Mouse (Mus musculus) hindbrain, postnatal 0 days (tissue): ENCODE data around the gene Sec61a1. TPM values are rescaled to one million over a fixed set of nuclear protein-coding genes. Genes with fewer than 3 reads are reported as not detected.

Source experiments
- ATAC-seq: fragments of 200-750 bp; cut with Nextera tagmentation; 2 replicates; pipeline ENCODE4 v1.8.0; 2017; ENCODE audit warnings: mild to moderate bottlenecking, moderate TSS enrichment, moderate library complexity
- DNase-seq: peaks from one replicate; pipeline ENCODE4 v3.0.0-alpha.2; 2015; ENCODE audit warnings: low spot score
- H3K27ac ChIP-seq: fragments of 300-500 bp; sonication (generic); 2 replicates; pipeline ENCODE4 v1.5.1; 2014; ENCODE audit warnings: mild to moderate bottlenecking
- H3K27me3 ChIP-seq: fragments of 300-500 bp; sonication (generic); 2 replicates; pipeline ENCODE4 v1.6.1; 2014; ENCODE audit warnings: low read length, mixed read lengths; ENCODE audit not compliant: insufficient read depth
- H3K36me3 ChIP-seq: fragments of 300-500 bp; sonication (generic); 2 replicates; pipeline ENCODE4 v1.6.1; 2014; ENCODE audit warnings: low read length, mixed read lengths; ENCODE audit not compliant: insufficient read depth
- H3K4me1 ChIP-seq: fragments of 300-500 bp; sonication (generic); 2 replicates; pipeline ENCODE4 v1.6.1; 2014; ENCODE audit warnings: antibody characterized with exemption, low read length, mixed read lengths; ENCODE audit not compliant: insufficient read depth
- H3K4me2 ChIP-seq: fragments of 300-500 bp; sonication (generic); 2 replicates; pipeline ENCODE4 v1.6.1; 2014; ENCODE audit warnings: low read depth, mild to moderate bottlenecking, low read length, moderate library complexity, mixed read lengths
- H3K4me3 ChIP-seq: fragments of 300-500 bp; sonication (generic); 2 replicates; pipeline ENCODE4 v1.5.1; 2014; ENCODE audit warnings: low read length
- H3K9ac ChIP-seq: fragments of 300-500 bp; sonication (generic); replicated peaks from 2 replicates; pipeline ENCODE4 v1.6.1; 2014; ENCODE audit warnings: mild to moderate bottlenecking, low read length, moderate library complexity, mixed read lengths
- H3K9me3 ChIP-seq: fragments of 300-500 bp; sonication (generic); 2 replicates; pipeline ENCODE4 v1.6.1; 2016; ENCODE audit warnings: low read length, mixed read lengths
- CTCF ChIP-seq: IDR thresholded peaks from 2 replicates; pipeline ENCODE4 v1.5.1; 2016; ENCODE audit warnings: antibody characterized with exemption, control low read depth, low read depth
- WGBS: fragments of 180-500 bp; shearing (Covaris S2); extraction: QIAGEN DNeasy Blood & Tissue Kit; methylation state at CpG from one replicate; pipeline ENCODE4 v1.1.7; 2014; 5-methylcytosine and 5-hydroxymethylcytosine counted together
- polyA plus RNA-seq: library from polyadenylated mRNA; unstranded; fragments of >200 nt; fragmentation: Nextera tagmentation; extraction: Ambion mirVana; gene quantifications from 2 replicates; pipeline ENCODE4 v1.2.1, GENCODE M21; 2015
- total RNA-seq: library from RNA; depleted of rRNA; stranded (reverse); fragments of >200 nt; gene quantifications from 2 replicates; pipeline ENCODE4 v1.2.3, GENCODE M21; 2014

Gene Sec61a1
- total and polyA plus RNA-seq, 2 experiments from 2014 or later = 133 to 201 TPM

DNA sequence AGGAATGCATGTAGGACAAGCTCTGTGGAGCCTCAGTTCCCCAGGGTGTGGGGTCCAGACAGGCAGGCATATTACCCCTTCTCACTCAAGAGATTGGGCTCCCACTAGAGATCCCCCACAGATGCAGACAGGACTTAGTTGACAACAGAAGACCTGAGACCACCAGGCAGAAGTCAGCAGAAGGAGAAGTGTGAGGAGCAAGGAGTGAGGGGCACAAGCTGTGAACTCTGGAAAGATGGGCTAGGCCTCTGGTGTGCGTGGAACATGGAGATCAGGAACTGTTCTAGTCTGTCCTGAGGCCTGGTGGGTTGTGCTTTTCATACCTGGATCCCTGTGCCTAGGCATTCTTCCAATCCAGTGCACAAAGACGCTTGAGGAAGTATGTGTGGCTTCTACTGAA lies 31.2 kb upstream of the Sec61a1 start:
- no peak for DNase-seq
- WGBS = 83% methylated on average over 2 of the region's 2 CpGs
- Histone ChIP-seq H3K9ac (no peak overlapping the region), H3K27ac (no peak overlapping the region), H3K4me1 (0 out of 2 replicates have a peak, but pooled peaks cover 5% of the 10 kb centered on the region), H3K36me3 (no peaks in the 10 kb centered on the region), H3K27me3 (no peaks in the 10 kb centered on the region), H3K4me2 (no peak overlapping the region), H3K9me3 (no peaks in the 10 kb centered on the region), H3K4me3 (no peak overlapping the region)
- TF ChIP-seq CTCF = no peak
- 0 out of 2 replicates have a peak, but pooled peaks have one; percentile 10 for ATAC-seq

DNA sequence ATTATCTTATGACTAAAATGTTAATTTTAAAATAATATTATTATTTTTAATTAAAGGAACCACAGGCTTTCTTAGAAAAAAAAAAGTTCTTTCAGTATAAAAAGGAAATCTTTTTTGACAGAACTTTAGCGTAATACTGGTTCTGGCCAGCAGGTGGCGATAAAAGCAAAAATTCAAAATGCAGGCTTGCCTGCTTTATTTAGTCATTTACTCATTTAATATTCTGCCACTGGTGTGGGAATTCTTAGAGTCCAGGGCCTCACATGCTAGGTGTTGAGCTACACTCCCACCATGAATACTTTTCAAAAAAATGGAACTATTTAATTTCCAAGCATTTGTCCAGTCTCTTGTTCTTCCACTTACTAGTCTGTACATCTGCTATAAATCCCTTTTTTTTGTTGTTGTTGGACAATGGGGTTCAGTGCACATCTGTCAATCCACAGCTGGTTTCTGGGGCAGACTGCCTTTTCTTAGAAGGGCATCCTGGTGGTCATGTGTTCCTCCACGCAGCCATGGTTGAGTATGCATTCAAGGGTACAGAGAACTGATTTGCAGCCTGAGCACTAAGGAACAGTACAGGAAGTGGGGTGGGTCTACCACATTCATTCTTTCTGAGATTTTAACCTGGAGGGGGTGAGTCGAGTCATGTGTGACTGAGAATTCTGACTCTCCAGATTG lies 30.6 kb upstream of the Sec61a1 start:
- H3K36me3 ChIP-seq = no peaks in the 10 kb centered on the region
- 0 out of 2 replicates have a peak, but pooled peaks cover 5% of the 10 kb centered on the region for H3K4me1 ChIP-seq
- no peak overlapping the region for H3K4me2 ChIP-seq
- H3K4me3 ChIP-seq = no peak overlapping the region
- ATAC-seq (0 out of 2 replicates have a peak, but pooled peaks have one; percentile 21), DNase-seq (peak; percentile 78)
- H3K27me3 ChIP-seq = no peaks in the 10 kb centered on the region
- no peak overlapping the region for H3K9ac ChIP-seq
- no peaks in the 10 kb centered on the region for H3K9me3 ChIP-seq
- TF ChIP-seq CTCF = peak; percentile 73
- 31% methylated on average over 4 of the region's 4 CpGs for WGBS
- no peak overlapping the region for H3K27ac ChIP-seq

DNA sequence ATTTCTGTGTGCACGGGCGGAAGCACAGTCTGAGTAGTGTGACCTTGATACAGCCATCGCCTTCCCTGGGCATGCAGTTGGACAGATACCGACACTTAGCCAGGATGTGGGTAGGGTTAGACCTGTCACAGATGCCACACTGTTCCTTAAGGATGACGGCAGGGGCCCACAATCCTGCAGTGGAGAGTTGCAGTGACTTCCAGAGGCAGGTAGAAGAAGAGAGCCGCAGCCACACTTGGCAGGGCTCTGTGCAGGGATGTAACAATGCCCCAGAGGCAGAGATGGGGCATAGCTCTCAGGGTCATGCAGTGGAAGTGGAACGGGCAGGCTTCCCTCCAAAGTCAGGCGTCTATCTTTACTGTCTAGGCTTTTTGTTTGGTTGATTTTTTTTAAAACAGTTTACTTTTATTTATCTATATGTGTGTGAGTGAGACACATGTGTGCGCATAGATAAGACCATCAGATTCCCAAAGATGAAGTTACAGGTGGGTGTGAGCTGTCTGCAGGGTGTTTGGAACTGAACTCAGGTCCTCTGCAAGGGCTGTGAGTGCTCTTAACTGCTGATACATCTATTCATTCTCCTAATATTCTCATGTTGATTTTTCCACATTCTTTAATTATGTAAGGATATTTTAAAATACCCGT lies 29.8 kb upstream of the Sec61a1 start:
- Histone ChIP-seq H3K9me3 (no peaks in the 10 kb centered on the region), H3K4me1 (0 out of 2 replicates have a peak, but pooled peaks cover 5% of the 10 kb centered on the region), H3K4me2 (no peak overlapping the region), H3K36me3 (no peaks in the 10 kb centered on the region), H3K27me3 (no peaks in the 10 kb centered on the region), H3K9ac (no peak overlapping the region), H3K4me3 (no peak overlapping the region), H3K27ac (no peak overlapping the region)
- 86% methylated on average over 10 of the region's 10 CpGs for WGBS
- DNase-seq = no peak
- no peak for ATAC-seq
- TF ChIP-seq CTCF = no peak

DNA sequence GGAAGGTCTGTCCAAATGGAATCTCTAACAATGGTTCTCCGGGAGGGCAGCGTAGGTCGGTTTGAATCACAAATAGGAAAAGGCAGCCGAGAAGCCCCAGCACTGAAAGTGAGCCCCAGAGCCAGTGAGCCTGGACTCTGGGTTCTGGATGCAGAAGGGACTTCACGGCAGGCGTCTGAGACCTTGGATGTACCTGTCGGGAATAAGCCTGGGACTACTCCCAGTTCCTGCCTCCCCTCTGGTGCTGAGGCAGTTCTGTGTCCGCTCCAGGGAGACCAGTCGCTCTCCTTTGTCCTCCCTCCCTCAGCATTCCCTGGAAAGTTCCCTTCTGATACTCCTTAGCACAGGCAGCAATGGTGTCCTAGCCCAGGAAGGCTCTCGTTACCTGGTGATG lies 26.7 kb upstream of the Sec61a1 start:
- Histone ChIP-seq H3K27ac (no peak overlapping the region), H3K27me3 (no peaks in the 10 kb centered on the region), H3K9ac (no peak overlapping the region), H3K4me2 (no peak overlapping the region), H3K9me3 (no peaks in the 10 kb centered on the region), H3K4me1 (0 out of 2 replicates have a peak, but pooled peaks cover 6% of the 10 kb centered on the region), H3K36me3 (no peaks in the 10 kb centered on the region), H3K4me3 (no peak overlapping the region)
- TF ChIP-seq CTCF = no peak
- 15% methylated on average over 10 of the region's 10 CpGs for WGBS
- ATAC-seq = no peak
- no peak for DNase-seq

DNA sequence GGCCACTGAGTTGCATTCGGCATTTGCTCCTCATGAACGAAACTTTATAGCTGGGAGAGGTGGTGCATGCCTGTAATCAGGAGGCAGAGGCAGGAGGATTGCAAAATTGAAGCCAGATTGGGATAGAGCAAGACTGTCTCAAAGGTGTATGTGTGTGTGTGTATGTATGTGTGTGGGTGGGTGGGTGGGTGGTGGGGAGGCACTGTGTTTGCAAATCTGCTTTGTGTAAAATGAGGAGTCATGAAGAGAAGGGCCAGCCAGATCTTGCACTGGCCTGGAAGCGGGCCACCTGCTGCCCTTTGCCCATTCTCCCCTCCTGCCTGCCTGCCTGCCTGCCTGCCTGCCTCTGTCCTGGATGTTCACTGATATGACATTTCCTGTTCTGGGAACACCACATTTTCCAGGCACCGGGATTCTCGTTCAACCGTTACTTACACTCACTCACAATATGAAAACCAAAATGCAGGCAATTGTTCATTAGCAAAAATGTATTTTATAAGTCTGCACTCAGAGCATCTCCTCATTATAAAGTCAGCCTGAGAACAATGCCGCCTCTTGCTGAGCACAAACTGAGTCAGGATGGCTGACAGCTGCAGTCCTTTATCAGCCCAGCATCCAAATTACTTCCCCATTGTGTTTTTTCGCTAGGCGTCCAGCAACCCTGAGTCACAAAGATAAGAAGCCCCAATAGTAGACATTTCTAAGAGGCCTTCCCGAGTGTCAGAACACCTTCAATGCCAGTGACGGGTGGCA lies 26.1 kb upstream of the Sec61a1 start:
- 25% methylated on average over 11 of the region's 11 CpGs for WGBS
- Histone ChIP-seq H3K9me3 (no peaks in the 10 kb centered on the region), H3K4me1 (0 out of 2 replicates have a peak, but pooled peaks cover 10% of the 10 kb centered on the region), H3K27me3 (no peaks in the 10 kb centered on the region), H3K9ac (no peak overlapping the region), H3K36me3 (no peaks in the 10 kb centered on the region), H3K4me2 (no peak overlapping the region), H3K27ac (no peak overlapping the region), H3K4me3 (no peak overlapping the region)
- no peak for DNase-seq
- ATAC-seq = no peak
- TF ChIP-seq CTCF = no peak

DNA sequence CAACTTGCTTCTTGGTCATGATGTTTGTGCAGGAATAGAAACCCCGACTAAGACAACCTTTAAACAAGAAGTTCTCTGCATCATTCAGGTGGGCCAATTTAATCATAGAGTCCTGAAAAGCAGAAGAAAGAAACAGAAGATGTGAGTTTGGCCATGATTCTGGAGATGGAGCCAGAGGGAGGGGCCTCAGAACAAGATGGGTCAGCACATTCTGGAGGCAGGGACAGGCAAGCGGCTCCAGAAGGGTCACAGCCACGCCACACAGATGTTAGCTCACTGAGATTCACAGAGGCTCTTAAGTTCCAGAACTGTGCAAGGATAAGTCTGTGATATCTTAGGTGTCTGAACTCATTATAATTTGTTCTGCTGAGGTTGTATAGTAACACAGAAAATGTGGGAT lies 25.5 kb upstream of the Sec61a1 start:
- Histone ChIP-seq H3K9me3 (no peaks in the 10 kb centered on the region), H3K4me1 (0 out of 2 replicates have a peak, but pooled peaks cover 10% of the 10 kb centered on the region), H3K36me3 (no peaks in the 10 kb centered on the region), H3K27me3 (no peaks in the 10 kb centered on the region), H3K27ac (no peak overlapping the region), H3K9ac (no peak overlapping the region), H3K4me3 (no peak overlapping the region), H3K4me2 (no peak overlapping the region)
- no peak for TF ChIP-seq CTCF
- WGBS = 84% methylated on average over 3 of the region's 3 CpGs
- DNase-seq (no peak), ATAC-seq (no peak)
